Mouse (Mus musculus): ENCODE measurements around the gene Lyrm1. TPM values are rescaled to one million over a fixed set of nuclear protein-coding genes. Genes with fewer than 3 reads are reported as not detected.
A peak's percentile ranks its signal among the peaks of the same experiment; 100 is the strongest.

The Lyrm1 gene
- polyA plus RNA-seq (2011; ENCODE audit: insufficient read depth, insufficient read length, low replicate concordance, missing spikeins): 2.3 and 4.4 TPM in 2 replicates

DNA sequence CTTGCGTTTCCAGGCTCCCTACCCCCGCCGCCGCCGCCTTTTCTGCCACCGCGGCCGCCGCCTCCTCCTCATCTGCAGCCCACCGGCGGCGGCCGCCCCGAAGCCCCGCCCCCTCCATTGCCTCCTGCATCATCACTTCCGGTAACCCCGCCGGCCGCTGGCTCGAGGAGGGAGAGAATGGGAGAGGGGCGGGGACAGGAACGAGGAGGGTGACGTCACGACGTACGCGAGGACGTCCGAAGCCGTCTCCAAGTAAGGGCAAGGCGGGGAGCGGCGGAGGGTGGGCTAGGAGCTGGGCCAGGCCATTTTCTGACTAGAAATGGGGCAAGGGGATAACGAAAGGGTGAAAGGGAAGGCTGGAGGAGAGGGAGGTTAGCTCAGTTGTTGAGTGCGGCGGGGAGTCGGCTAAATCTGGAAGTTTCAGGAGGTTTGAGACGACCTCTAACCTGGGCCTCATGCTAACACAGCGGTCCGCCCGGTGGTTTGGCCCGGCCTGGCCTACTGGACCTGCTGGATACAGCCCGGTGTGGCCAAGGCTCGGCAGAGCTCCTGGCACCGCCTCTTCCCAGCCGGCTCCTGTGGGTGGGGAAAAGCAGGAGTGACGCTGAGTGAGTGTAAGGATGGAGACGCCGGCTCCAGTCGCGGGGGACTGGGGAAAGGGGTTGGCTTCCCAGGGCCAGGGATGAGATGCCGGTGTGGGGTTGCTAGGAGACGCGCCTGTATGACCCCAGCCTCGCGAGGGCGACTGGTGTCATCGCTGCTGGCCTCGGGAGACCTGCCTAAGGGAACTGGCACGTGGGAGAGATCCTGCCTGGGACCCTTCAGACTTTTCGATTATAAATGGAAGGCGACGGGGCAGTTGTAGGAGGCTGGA is at the start of gene Lyrm1, which contains the start of gene Dcun1d3:
Lyrm1 (plus strand) TSS at position 223 of the 874 bp plus-strand sequence.
Dcun1d3 (minus strand) TSS at position 660 of the 874 bp plus-strand sequence.
- peak within 1 kb of the TSS; percentile 69 for H3K27ac ChIP-seq (ENCODE audit: control insufficient read depth, insufficient read depth, low read depth, low read length, poor library complexity)
- TF ChIP-seq POLR2A (IDR thresholded peaks at IDR 0.05; ENCODE audit: borderline replicate concordance, control insufficient read depth, low read depth, low read length): peak; percentile 57; the same call in 1 of the 2 replicates
- no peak for TF ChIP-seq CTCF (IDR thresholded peaks at IDR 0.05; ENCODE audit: control insufficient read depth, insufficient read depth, low read length)
- WGBS: under 1% methylated on average over 63 of the region's 63 CpGs
- H3K4me1 ChIP-seq (ENCODE audit: control insufficient read depth, insufficient read depth, low read length): no peaks in the 10 kb centered on the region; the same call in 1 of the 2 replicates
- H3K4me3 ChIP-seq (replicated peaks; ENCODE audit: control insufficient read depth, low read depth, low read length): peak within 1 kb of the TSS; percentile 74

- H3K27ac ChIP-seq (ENCODE audit: control insufficient read depth, insufficient read depth, low read depth, low read length, poor library complexity): no peak overlapping the region
- TF ChIP-seq POLR2A (IDR thresholded peaks at IDR 0.05; ENCODE audit: borderline replicate concordance, control insufficient read depth, low read depth, low read length): no peak
- no peak for TF ChIP-seq CTCF (IDR thresholded peaks at IDR 0.05; ENCODE audit: control insufficient read depth, insufficient read depth, low read length)
- no peaks in the 10 kb centered on the region for H3K4me1 ChIP-seq (ENCODE audit: control insufficient read depth, insufficient read depth, low read length)
- H3K4me3 ChIP-seq (replicated peaks; ENCODE audit: control insufficient read depth, low read depth, low read length): no peak overlapping the region
- 88% methylated on average over 2 of the region's 2 CpGs for WGBS
These were observed 48.3 kb upstream of the Lyrm1 start for GRCm38 (mm10) chr7:119847396-119847795.

GRCm38 (mm10) chr7:119849096-119849495 is 46.6 kb upstream of the Lyrm1 start:
- TF ChIP-seq POLR2A (IDR thresholded peaks at IDR 0.05; ENCODE audit: borderline replicate concordance, control insufficient read depth, low read depth, low read length) (no peak), CTCF (IDR thresholded peaks at IDR 0.05; ENCODE audit: control insufficient read depth, insufficient read depth, low read length) (peak; percentile 77)
- Histone ChIP-seq H3K4me1 (ENCODE audit: control insufficient read depth, insufficient read depth, low read length) (no peaks in the 10 kb centered on the region), H3K4me3 (replicated peaks; ENCODE audit: control insufficient read depth, low read depth, low read length) (no peak overlapping the region), H3K27ac (ENCODE audit: control insufficient read depth, insufficient read depth, low read depth, low read length, poor library complexity) (no peak overlapping the region)
- WGBS: 24% methylated on average over 1 of the region's 1 CpGs

DNA sequence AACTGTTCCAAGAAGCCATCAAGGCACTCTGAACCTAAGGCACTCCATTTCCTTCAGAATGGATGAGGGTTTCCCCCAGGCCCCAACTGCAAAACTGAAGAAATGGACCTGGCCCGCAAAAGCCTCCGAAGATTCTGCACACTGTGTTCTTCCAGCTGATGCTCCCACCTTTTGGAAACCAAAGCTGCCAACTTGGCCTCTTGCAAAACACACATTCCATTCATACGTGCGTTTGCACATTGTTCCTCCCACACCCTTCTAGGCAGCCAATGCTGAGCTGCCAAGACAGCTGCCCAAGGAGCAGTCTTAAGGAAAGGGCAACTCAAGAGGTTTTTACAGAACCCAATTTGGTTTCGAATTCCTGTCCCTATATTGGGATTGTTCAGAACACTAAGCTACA is 44.9 kb upstream of the Lyrm1 start:
- H3K27ac ChIP-seq (ENCODE audit: control insufficient read depth, insufficient read depth, low read depth, low read length, poor library complexity): no peak overlapping the region
- no peak overlapping the region for H3K4me3 ChIP-seq (replicated peaks; ENCODE audit: control insufficient read depth, low read depth, low read length)
- no peaks in the 10 kb centered on the region for H3K4me1 ChIP-seq (ENCODE audit: control insufficient read depth, insufficient read depth, low read length)
- TF ChIP-seq CTCF (IDR thresholded peaks at IDR 0.05; ENCODE audit: control insufficient read depth, insufficient read depth, low read length) (no peak), POLR2A (IDR thresholded peaks at IDR 0.05; ENCODE audit: borderline replicate concordance, control insufficient read depth, low read depth, low read length) (no peak)
- 87% methylated on average over 5 of the region's 5 CpGs for WGBS

DNA sequence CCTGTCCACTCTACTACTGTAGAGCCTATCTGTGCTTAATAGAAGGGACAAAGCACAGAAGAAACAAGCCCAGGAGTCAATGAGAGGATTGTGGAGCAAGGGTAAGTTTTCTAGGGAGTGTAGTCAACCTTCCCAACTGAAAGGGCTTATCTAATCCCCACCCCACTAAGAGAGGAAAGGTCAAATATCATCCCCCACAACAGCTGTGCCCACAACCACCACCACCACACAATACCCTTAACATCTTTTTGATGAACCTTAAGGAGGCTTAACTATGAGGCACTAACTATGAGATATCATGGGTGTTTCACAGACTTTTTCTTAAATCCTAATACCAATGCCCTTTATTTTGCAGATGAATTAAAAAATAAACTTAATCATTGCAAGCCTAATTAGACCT is 43.2 kb upstream of the Lyrm1 start:
- Histone ChIP-seq H3K4me3 (replicated peaks; ENCODE audit: control insufficient read depth, low read depth, low read length) (no peak overlapping the region), H3K27ac (ENCODE audit: control insufficient read depth, insufficient read depth, low read depth, low read length, poor library complexity) (no peak overlapping the region), H3K4me1 (ENCODE audit: control insufficient read depth, insufficient read depth, low read length) (no peaks in the 10 kb centered on the region)
- TF ChIP-seq POLR2A (IDR thresholded peaks at IDR 0.05; ENCODE audit: borderline replicate concordance, control insufficient read depth, low read depth, low read length) (no peak), CTCF (IDR thresholded peaks at IDR 0.05; ENCODE audit: control insufficient read depth, insufficient read depth, low read length) (no peak)

GRCm38 (mm10) chr7:119853186-119853585 is 42.5 kb upstream of the Lyrm1 start:
- no peak for TF ChIP-seq CTCF (IDR thresholded peaks at IDR 0.05; ENCODE audit: control insufficient read depth, insufficient read depth, low read length)
- no peak for TF ChIP-seq POLR2A (IDR thresholded peaks at IDR 0.05; ENCODE audit: borderline replicate concordance, control insufficient read depth, low read depth, low read length)

DNA sequence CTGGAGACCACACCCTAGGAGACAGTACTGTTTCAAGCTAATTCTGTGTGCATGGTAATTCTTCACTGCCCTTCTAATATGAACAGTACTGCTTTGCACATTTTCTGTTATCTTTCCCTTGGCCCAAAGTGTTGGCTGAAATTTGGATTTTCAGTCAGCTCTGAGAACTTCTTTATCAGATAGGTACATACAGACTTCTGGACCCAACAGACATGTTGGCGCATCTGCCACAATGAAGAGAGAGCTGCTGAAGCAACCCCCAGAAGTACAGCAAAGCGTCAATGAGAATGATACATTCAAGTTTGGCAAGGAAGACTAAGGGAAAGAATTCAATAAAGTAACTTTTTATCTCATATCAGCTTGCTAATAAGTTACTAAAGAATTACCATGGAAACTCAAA is 41.3 kb upstream of the Lyrm1 start:
- Histone ChIP-seq H3K27ac (ENCODE audit: control insufficient read depth, insufficient read depth, low read depth, low read length, poor library complexity) (no peak overlapping the region), H3K4me3 (replicated peaks; ENCODE audit: control insufficient read depth, low read depth, low read length) (no peak overlapping the region), H3K4me1 (ENCODE audit: control insufficient read depth, insufficient read depth, low read length) (no peaks in the 10 kb centered on the region)
- TF ChIP-seq CTCF (IDR thresholded peaks at IDR 0.05; ENCODE audit: control insufficient read depth, insufficient read depth, low read length) (no peak), POLR2A (IDR thresholded peaks at IDR 0.05; ENCODE audit: borderline replicate concordance, control insufficient read depth, low read depth, low read length) (no peak)
- 72% methylated on average over 2 of the region's 2 CpGs for WGBS

More at GRCm38 (mm10) chr7:119853186-119853585, 42.5 kb upstream of the Lyrm1 start:
- no peak overlapping the region for H3K4me3 ChIP-seq (replicated peaks; ENCODE audit: control insufficient read depth, low read depth, low read length)
- H3K27ac ChIP-seq (ENCODE audit: control insufficient read depth, insufficient read depth, low read depth, low read length, poor library complexity): no peak overlapping the region
- WGBS: 94% methylated on average over 1 of the region's 1 CpGs
- H3K4me1 ChIP-seq (ENCODE audit: control insufficient read depth, insufficient read depth, low read length): no peaks in the 10 kb centered on the region

DNA sequence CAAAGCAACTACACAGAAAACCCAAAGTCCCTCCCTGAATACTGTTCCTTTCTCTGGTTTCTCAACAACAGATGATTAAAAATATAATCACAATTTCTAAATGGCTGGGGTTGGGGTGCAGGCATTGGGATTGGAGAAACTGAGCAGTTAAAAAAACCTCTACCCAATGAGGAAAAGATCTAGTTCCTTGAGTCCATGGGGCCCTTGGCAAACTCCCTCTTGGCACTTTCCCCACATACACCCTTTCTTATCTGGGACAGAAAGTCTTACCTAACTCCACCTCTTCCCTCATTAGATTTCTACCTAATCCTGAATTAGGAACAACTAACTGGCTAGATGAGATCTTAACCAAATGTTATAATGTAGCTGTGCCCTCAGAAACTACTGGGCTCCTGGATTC is 40.6 kb upstream of the Lyrm1 start:
- no peak overlapping the region for H3K4me3 ChIP-seq (replicated peaks; ENCODE audit: control insufficient read depth, low read depth, low read length)
- TF ChIP-seq POLR2A (IDR thresholded peaks at IDR 0.05; ENCODE audit: borderline replicate concordance, control insufficient read depth, low read depth, low read length) (no peak), CTCF (IDR thresholded peaks at IDR 0.05; ENCODE audit: control insufficient read depth, insufficient read depth, low read length) (no peak)
- H3K27ac ChIP-seq (ENCODE audit: control insufficient read depth, insufficient read depth, low read depth, low read length, poor library complexity): no peak overlapping the region
- no peaks in the 10 kb centered on the region for H3K4me1 ChIP-seq (ENCODE audit: control insufficient read depth, insufficient read depth, low read length)

Measured in bone marrow, adult 2 months (tissue).